Mouse (Mus musculus): Measurements from ENCODE around the gene Fbxo42.

The Fbxo42 gene

GRCm38 (mm10) chr4:141248614-141248978 lies 100.9 kb downstream of the Fbxo42 start:
- no peak for DNase-seq (ENCODE audit: low spot score in 2 of 2)

- no peak for DNase-seq (ENCODE audit: low spot score in 2 of 2)
These were observed 101.7 kb downstream of the Fbxo42 start for GRCm38 (mm10) chr4:141249383-141249782.

- DNase-seq (ENCODE audit: low spot score in 2 of 2) = no peak
These were observed 103.4 kb downstream of the Fbxo42 start for GRCm38 (mm10) chr4:141251071-141251470.

GRCm38 (mm10) chr4:141252641-141253040 lies 104.9 kb downstream of the Fbxo42 start:
- DNase-seq (ENCODE audit: low spot score in 2 of 2) = no peak

All from thymus, postnatal 10 days (tissue).